Mouse (Mus musculus) kidney, postnatal 0 days (tissue): ENCODE measurements around the gene Amd1. TPM values are rescaled to one million over a fixed set of nuclear protein-coding genes. Genes with fewer than 3 reads are reported as not detected.
A peak's percentile ranks its signal among the peaks of the same experiment; 100 is the strongest.

ENCODE experiments used
- ATAC-seq: fragments of 200-750 bp; cut with Nextera tagmentation; replicated peaks from 2 replicates; pipeline ENCODE4 v1.8.0; 2017; ENCODE audit warnings: low read depth, moderate number of reproducible peaks, moderate TSS enrichment, moderate library complexity; ENCODE audit not compliant: low FRiP score
- DNase-seq: peaks from one replicate; pipeline ENCODE4 v3.0.0-alpha.2; 2016; ENCODE audit warnings: low spot score
- H3K27ac ChIP-seq: fragments of 300-500 bp; sonication (generic); 2 replicates; pipeline ENCODE4 v1.5.1; 2014; ENCODE audit warnings: mild to moderate bottlenecking
- H3K27me3 ChIP-seq: fragments of 300-500 bp; sonication (generic); 2 replicates; pipeline ENCODE4 v1.6.1; 2014; ENCODE audit warnings: low read length, mixed read lengths; ENCODE audit not compliant: insufficient read depth
- H3K36me3 ChIP-seq: fragments of 300-500 bp; sonication (generic); 2 replicates; pipeline ENCODE4 v1.6.1; 2014; ENCODE audit warnings: low read length, mixed read lengths; ENCODE audit not compliant: insufficient read depth
- H3K4me1 ChIP-seq: fragments of 300-500 bp; sonication (generic); replicated peaks from 2 replicates; pipeline ENCODE4 v1.6.1; 2014; ENCODE audit warnings: antibody characterized with exemption, low read length, mixed read lengths; ENCODE audit not compliant: insufficient read depth
- H3K4me2 ChIP-seq: fragments of 300-500 bp; sonication (generic); 2 replicates; pipeline ENCODE4 v1.6.1; 2014; ENCODE audit warnings: mild to moderate bottlenecking, low read length, moderate library complexity, mixed read lengths
- H3K4me3 ChIP-seq: fragments of 300-500 bp; sonication (generic); replicated peaks from 2 replicates; pipeline ENCODE4 v1.5.1; 2014; ENCODE audit warnings: low read depth, low read length
- H3K9ac ChIP-seq: fragments of 300-500 bp; sonication (generic); 2 replicates; pipeline ENCODE4 v1.6.1; 2014; ENCODE audit warnings: low read depth, low read length
- H3K9me3 ChIP-seq: fragments of 300-500 bp; sonication (generic); replicated peaks from 2 replicates; pipeline ENCODE4 v1.6.1; 2016; ENCODE audit warnings: low read length, inconsistent platforms, mixed read lengths
- CTCF ChIP-seq: IDR thresholded peaks from 2 replicates; pipeline ENCODE4 v1.5.1; 2016; ENCODE audit warnings: antibody characterized with exemption, low read depth, mild to moderate bottlenecking, moderate library complexity
- WGBS: fragments of 180-500 bp; shearing (Covaris S2); extraction: QIAGEN DNeasy Blood & Tissue Kit; methylation state at CpG from one replicate; pipeline ENCODE4 v1.1.7; 2014; 5-methylcytosine and 5-hydroxymethylcytosine counted together
- polyA plus RNA-seq: library from polyadenylated mRNA; unstranded; fragments of >200 nt; fragmentation: Nextera tagmentation; extraction: Ambion mirVana; gene quantifications from 2 replicates; pipeline ENCODE4 v1.2.1, GENCODE M21; 2015

Amd1 gene
- polyA plus RNA-seq, 1 experiment from 2014 or later, result 44.1 TPM

DNA sequence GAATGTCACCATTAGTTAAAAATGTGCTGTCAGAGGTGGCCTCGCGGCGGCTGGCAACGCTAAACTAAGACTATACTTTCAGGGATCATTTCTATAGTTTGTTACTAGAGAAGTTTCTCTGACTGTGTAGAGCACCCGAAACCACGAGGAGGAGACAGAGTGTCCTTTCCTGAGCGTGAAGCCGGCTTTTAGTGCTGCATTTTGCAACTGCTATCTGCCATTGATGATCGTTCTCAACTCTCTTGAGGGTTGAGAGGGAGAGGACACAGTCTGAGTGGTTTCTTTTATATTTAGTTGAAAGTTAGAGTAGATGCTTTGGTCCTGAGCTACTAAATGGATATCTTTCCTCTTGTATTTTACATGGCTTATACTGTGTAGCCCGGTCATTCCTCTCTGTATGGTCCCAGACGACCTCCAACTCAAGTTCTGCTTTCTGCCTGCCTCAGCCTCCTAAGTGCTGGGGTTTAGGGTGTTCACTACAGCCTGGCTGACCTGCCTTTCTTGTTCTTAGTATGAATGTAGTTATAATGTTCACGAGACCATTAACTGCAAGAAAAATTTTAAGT is 43.5 kb downstream of the Amd1 start:
- ATAC-seq (peak; percentile 81), DNase-seq (peak; percentile 98)
- WGBS, result 0% methylated on average over 12 of the region's 12 CpGs
- Histone ChIP-seq H3K4me1 (no peaks in the 10 kb centered on the region), H3K36me3 (peaks cover 6% of the 10 kb centered on the region; the same call in 1 of the 2 replicates), H3K4me3 (peak overlapping the region; percentile 79), H3K9me3 (no peaks in the 10 kb centered on the region), H3K27ac (peak overlapping the region; percentile 97), H3K4me2 (peak overlapping the region; percentile 74), H3K9ac (peak overlapping the region; percentile 76), H3K27me3 (no peaks in the 10 kb centered on the region)
- TF ChIP-seq CTCF, result peak; percentile 63

DNA sequence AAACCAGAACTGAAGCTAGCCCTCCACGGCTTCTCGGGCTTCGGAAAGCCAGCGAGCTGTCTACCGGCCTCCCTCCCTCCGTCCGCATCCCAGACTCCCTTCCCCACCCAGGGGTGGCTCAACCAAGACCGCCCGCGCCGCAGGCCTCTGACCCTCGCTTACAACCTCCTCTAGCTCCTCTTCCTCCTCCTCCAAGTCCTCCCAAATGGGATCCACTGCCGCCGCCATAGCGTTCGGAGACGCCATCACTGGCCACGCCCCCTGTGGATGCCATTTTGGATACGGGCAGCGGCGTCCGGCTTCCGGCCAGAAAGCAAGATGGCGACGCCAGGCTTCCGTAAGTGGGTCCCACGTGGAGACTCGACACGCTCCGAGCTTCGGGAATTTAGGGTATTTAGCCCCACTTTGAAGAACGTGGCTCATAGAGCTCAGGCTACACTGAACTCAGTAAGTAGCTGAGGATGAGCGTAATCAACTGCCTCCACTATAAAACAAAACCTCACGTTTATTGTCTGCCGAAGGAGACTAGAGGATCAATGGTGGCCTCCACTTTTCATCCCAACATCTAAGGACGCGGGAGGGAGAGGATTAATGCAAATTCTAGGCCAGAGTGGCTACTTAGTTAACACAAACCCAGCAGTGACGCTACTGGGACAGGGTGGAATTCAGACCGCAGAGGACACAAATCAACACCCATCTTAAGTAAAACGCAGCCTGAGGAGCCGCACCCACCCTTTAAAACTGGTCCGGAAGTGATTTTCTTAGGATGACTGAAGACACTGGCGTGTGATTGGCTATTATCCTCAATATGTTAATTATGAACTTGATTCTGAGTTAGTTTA is 44.4 kb downstream of the Amd1 start, which contains the start of gene Gtf3c6:
Gtf3c6 (minus strand) TSS at position 695 of the 842 bp plus-strand sequence.
- Histone ChIP-seq H3K9me3 (no peaks in the 10 kb centered on the region), H3K9ac (peak within 1 kb of the TSS; percentile 76), H3K4me1 (no peaks in the 10 kb centered on the region), H3K27me3 (no peaks in the 10 kb centered on the region), H3K4me3 (peak within 1 kb of the TSS; percentile 79), H3K36me3 (peaks cover 11% of the 10 kb centered on the region), H3K27ac (peak within 1 kb of the TSS; percentile 97), H3K4me2 (peak within 1 kb of the TSS; percentile 74)
- ATAC-seq, result peak; percentile 71
- TF ChIP-seq CTCF, result peak; percentile 8; the same call in 1 of the 2 replicates
- peak; percentile 99 for DNase-seq
- WGBS, result under 1% methylated on average over 43 of the region's 43 CpGs

DNA sequence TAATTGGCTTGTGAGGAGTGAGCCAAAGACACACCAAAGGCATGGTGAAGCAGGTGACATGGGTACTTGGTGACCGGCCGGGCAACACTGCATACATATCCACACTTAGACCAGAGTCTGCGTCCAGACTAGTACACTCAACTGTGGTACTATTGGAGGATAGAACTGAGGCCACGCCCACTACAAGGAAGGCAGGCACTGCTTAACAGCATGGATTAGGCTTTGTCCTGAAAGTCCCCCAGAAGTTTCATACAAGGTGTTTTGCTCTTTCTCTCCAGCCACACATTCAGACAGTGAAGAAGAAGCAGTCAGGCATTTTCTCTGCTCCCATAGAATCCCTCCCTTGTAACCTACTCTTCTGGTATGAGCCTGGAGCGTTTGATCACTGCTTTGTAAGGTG is 45.3 kb downstream of the Amd1 start:
- H3K36me3 ChIP-seq, result peaks cover 16% of the 10 kb centered on the region
- WGBS, result 2% methylated on average over 5 of the region's 5 CpGs
- H3K4me3 ChIP-seq, result peak overlapping the region; percentile 79
- ATAC-seq (peak; percentile 79), DNase-seq (peak; percentile 92)
- peak overlapping the region; percentile 74 for H3K4me2 ChIP-seq
- no peak for TF ChIP-seq CTCF
- H3K27me3 ChIP-seq, result no peaks in the 10 kb centered on the region
- H3K9me3 ChIP-seq, result no peaks in the 10 kb centered on the region
- H3K9ac ChIP-seq, result peak overlapping the region; percentile 76
- H3K27ac ChIP-seq, result peak overlapping the region; percentile 97
- no peaks in the 10 kb centered on the region for H3K4me1 ChIP-seq

DNA sequence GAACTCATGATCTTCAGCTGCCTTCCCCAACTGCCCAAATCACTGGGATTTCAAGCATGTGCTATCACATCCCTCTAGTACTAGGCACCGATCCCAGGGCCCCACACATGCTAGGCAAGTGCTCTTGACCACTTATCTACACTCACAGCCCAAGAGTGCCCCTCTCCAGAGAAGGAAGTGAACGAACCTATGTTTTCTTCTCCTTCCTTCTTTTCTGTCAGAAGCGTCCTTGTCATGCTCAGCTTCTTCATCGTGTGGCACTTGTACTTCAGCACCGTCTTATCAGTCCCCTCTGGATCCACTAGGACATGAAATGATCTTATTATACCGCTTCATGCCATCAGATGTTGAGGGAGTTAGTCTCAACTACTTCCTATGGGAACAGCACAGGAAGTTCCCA is 51.0 kb downstream of the Amd1 start:
- H3K27me3 ChIP-seq, result no peaks in the 10 kb centered on the region
- 95% methylated on average over 6 of the region's 6 CpGs for WGBS
- no peak overlapping the region for H3K9ac ChIP-seq
- H3K36me3 ChIP-seq, result peaks cover 41% of the 10 kb centered on the region
- no peak for DNase-seq
- H3K4me1 ChIP-seq, result no peaks in the 10 kb centered on the region; the same call in 1 of the 2 replicates
- no peak overlapping the region for H3K4me2 ChIP-seq
- no peak for TF ChIP-seq CTCF
- no peaks in the 10 kb centered on the region for H3K9me3 ChIP-seq
- no peak overlapping the region for H3K4me3 ChIP-seq
- no peak overlapping the region for H3K27ac ChIP-seq
- no peak for ATAC-seq

DNA sequence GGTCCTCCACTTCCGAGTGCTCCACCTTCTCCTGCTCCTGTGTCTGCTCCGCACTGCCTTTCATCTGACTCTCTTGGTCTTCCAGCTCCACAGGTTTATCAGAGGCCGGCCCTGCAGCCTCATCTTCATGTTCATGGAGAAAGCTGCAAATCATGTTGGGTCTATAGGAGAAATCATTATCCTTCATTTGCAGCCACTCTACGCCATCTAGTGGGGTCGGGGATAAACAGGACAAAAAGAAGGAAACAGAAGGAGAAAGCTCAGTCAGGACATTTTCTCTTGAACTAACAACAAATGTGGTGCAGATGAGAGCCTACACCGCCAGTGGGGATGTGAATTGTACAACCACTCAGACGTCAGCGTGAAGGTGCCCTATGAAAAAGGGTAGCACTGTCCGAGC is 52.4 kb downstream of the Amd1 start:
- H3K36me3 ChIP-seq, result peaks cover 41% of the 10 kb centered on the region
- H3K9ac ChIP-seq, result no peak overlapping the region
- 91% methylated on average over 9 of the region's 9 CpGs for WGBS
- no peaks in the 10 kb centered on the region for H3K27me3 ChIP-seq
- TF ChIP-seq CTCF, result peak; percentile 50; the same call in 1 of the 2 replicates
- H3K4me1 ChIP-seq, result no peaks in the 10 kb centered on the region; the same call in 1 of the 2 replicates
- H3K4me2 ChIP-seq, result no peak overlapping the region
- DNase-seq, result peak; percentile 17
- no peaks in the 10 kb centered on the region for H3K9me3 ChIP-seq
- no peak overlapping the region for H3K4me3 ChIP-seq
- H3K27ac ChIP-seq, result no peak overlapping the region
- no peak for ATAC-seq

DNA sequence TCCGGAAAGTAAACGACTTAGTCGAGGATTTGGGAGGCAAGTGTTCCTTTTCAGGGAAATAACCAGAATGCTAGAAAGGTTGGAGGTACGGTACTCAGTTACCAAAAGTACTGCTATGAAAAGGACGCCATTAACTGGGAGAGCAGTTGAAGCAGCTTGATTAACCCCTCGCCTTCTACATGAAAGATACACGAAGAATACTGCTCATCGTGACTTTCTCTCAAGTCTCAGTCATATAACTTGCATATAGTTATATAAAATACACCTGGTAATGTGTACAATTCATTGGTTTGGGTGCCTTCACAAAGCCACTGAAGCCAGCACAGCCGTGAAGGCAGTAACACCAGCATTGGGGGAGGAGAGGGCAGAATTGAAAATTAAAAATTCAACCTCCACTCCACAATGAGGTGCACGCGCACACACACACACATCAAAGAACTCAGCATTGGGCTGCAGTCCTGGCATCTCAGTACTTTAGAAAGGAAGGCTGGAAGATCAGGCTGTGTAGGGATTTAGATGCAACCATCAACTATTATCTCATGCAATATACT is 54.7 kb downstream of the Amd1 start:
- DNase-seq (no peak), ATAC-seq (peak; percentile 36)
- H3K27ac ChIP-seq, result peak overlapping the region; percentile 68; the same call in 1 of the 2 replicates
- H3K9me3 ChIP-seq, result no peaks in the 10 kb centered on the region
- H3K4me1 ChIP-seq, result no peaks in the 10 kb centered on the region; the same call in 1 of the 2 replicates
- peak overlapping the region; percentile 75; the same call in 1 of the 2 replicates for H3K9ac ChIP-seq
- H3K4me2 ChIP-seq, result peak overlapping the region; percentile 75
- TF ChIP-seq CTCF, result no peak
- H3K4me3 ChIP-seq, result peak overlapping the region; percentile 84
- WGBS, result 33% methylated on average over 11 of the region's 11 CpGs
- H3K27me3 ChIP-seq, result no peaks in the 10 kb centered on the region
- H3K36me3 ChIP-seq, result peaks cover 38% of the 10 kb centered on the region
